ENCODE assay signal across 41 mouse cellular contexts in the genomic region with DNA sequence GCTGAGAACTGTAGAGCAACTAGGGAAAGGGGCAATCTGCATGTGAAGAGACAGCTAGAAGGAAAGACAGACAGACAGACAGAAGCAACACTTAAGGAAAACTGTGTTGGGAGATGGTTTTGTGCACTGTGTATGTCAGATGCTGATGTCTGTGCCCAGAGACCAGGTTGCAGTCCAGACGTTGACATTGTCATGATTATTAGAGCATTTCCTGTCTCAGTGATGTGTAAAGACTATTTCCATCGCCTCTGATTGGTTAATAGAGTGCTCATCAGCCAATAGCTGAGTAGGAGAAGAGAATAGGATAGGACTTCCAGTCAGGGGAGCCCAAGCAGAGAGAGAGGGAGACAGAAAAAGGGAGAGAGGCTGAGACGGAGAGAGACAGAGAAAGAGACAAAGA. TPM values are rescaled to one million over a fixed set of nuclear protein-coding genes. Genes with fewer than 3 reads are reported as not detected.
"Had no signal": no experiment of that assay in that cellular context is flagged by ENCODE, and none has a peak within 500 bp of the region (broad histone marks: within the 10 kb centered on the region; RNA-seq: fewer than 3 reads in every experiment).

No protein-coding gene starts in this region.

- H3K4me1 ChIP-seq: heart, embryonic 15.5 days had no signal

- H3K9me3 ChIP-seq: heart, embryonic 12.5 days; heart, embryonic 13.5 days; heart, embryonic 15.5 days; hindbrain, embryonic 10.5 days; hindbrain, embryonic 12.5 days; hindbrain, embryonic 13.5 days; hindbrain, embryonic 15.5 days; intestine, embryonic 15.5 days; kidney, embryonic 15.5 days had no signal

- H3K4me2 ChIP-seq: heart, embryonic 12.5 days; heart, embryonic 13.5 days; heart, embryonic 15.5 days; hindbrain, embryonic 12.5 days; hindbrain, embryonic 13.5 days; hindbrain, embryonic 14.5 days; hindbrain, embryonic 15.5 days; intestine, embryonic 15.5 days; kidney, embryonic 15.5 days had no signal

- H3K27me3 ChIP-seq: heart, embryonic 13.5 days; heart, embryonic 15.5 days; hindbrain, embryonic 13.5 days; hindbrain, embryonic 15.5 days; intestine, embryonic 15.5 days; kidney, embryonic 15.5 days had no signal

- DNase-seq: heart, postnatal 10 days; heart, postnatal 14 days; heart, postnatal 36 days; heart, postnatal 4 days; kidney, adult 11 months; kidney, adult 18-20 months; kidney, adult 2 months; kidney, adult 8-10 months; kidney, adult 9 months; kidney, postnatal 10 days; kidney, postnatal 14 days; kidney, postnatal 25 days; kidney, postnatal 36 days; kidney, postnatal 4 days; layer of hippocampus, adult 9-11 months; layer of hippocampus, postnatal 36 days had no signal

- H3K27ac ChIP-seq: heart, embryonic 13.5 days; heart, embryonic 15.5 days; hindbrain, embryonic 10.5 days; hindbrain, embryonic 12.5 days; hindbrain, embryonic 13.5 days; hindbrain, embryonic 14.5 days; hindbrain, embryonic 15.5 days; hindbrain, postnatal 0 days; intestine, embryonic 15.5 days; kidney, embryonic 15.5 days; kidney, postnatal 0 days; layer of hippocampus, adult 2 months; left cerebral cortex, adult 2 months had no signal

- H3K36me3 ChIP-seq: heart, embryonic 12.5 days; heart, embryonic 13.5 days; heart, embryonic 15.5 days; hindbrain, embryonic 10.5 days; hindbrain, embryonic 12.5 days; hindbrain, embryonic 13.5 days; hindbrain, embryonic 15.5 days; intestine, embryonic 15.5 days; kidney, embryonic 15.5 days had no signal

- H3K9ac ChIP-seq: heart, embryonic 12.5 days; heart, embryonic 13.5 days; heart, embryonic 15.5 days; hindbrain, embryonic 12.5 days; hindbrain, embryonic 13.5 days; hindbrain, embryonic 14.5 days; hindbrain, embryonic 15.5 days; intestine, embryonic 15.5 days; kidney, embryonic 15.5 days had no signal

- H3K4me3 ChIP-seq: heart, embryonic 12.5 days; heart, embryonic 13.5 days; heart, embryonic 15.5 days; hindbrain, embryonic 10.5 days; hindbrain, embryonic 12.5 days; hindbrain, embryonic 13.5 days; hindbrain, embryonic 15.5 days; intestine, embryonic 15.5 days; kidney, embryonic 15.5 days; layer of hippocampus, adult 2 months; left cerebral cortex, adult 2 months had no signal

- ATAC-seq: hindbrain, embryonic 16.5 days; hindbrain, postnatal 0 days; inflammation-experienced regulatory T-cells, adult 6 months; intestine, embryonic 15.5 days; intestine, embryonic 16.5 days; intestine, postnatal 0 days had no signal

RNA-seq across cellular contexts. Expression of gene Spp2, which starts 25.8 kb away (rescaled TPM):
- total RNA-seq: heart, postnatal 10 days; heart, postnatal 14 days; heart, postnatal 25 days; heart, postnatal 36 days; heart, postnatal 4 days; hematopoietic stem cell, adult 5-6 weeks; hindbrain, postnatal 0 days; layer of hippocampus, adult 18-20 months; layer of hippocampus, adult 2 months; layer of hippocampus, postnatal 14 days; layer of hippocampus, postnatal 36 days; left cerebral cortex, adult 2 months; left cerebral cortex, adult 8-10 months had no signal
- polyA plus RNA-seq: heart, embryonic 14.5 days; hindbrain, embryonic 10.5 days; hindbrain, embryonic 11.5 days; hindbrain, embryonic 12.5 days; hindbrain, embryonic 13.5 days; inflammation-experienced regulatory T-cells, adult 6 months had no signal
